Mouse (Mus musculus) G1E (cell line): ENCODE measurements around the gene Nck2. TPM values are rescaled to one million over a fixed set of nuclear protein-coding genes. Genes with fewer than 3 reads are reported as not detected.
A peak's percentile ranks its signal among the peaks of the same experiment; 100 is the strongest.

ENCODE experiments used
- ATAC-seq: 2 replicates; pipeline ENCODE4 v1.8.0; 2016; ENCODE audit warnings: mild to moderate bottlenecking; ENCODE audit not compliant: insufficient number of reproducible peaks, poor library complexity, low FRiP score, severe bottlenecking; ENCODE audit errors: extremely low read depth
- DNase-seq: peaks from one replicate; pipeline ENCODE4 v3.0.0; 2012; ENCODE audit warnings: low spot score
- H3K27me3 ChIP-seq: 2 replicates; pipeline ENCODE4 v1.6.1; 2012; ENCODE audit warnings: mild to moderate bottlenecking, low read length, inconsistent platforms; ENCODE audit not compliant: insufficient read depth
- H3K36me3 ChIP-seq: replicated peaks from 2 replicates; pipeline ENCODE3; 2012; ENCODE audit warnings: mild to moderate bottlenecking, inconsistent platforms
- H3K4me1 ChIP-seq: 2 replicates; pipeline ENCODE4 v1.6.1; 2012; ENCODE audit warnings: low read depth, low read length, inconsistent platforms, mixed read lengths; ENCODE audit not compliant: insufficient read depth
- H3K4me3 ChIP-seq: 2 replicates; pipeline ENCODE4 v1.5.1; 2012; ENCODE audit warnings: low read depth, mild to moderate bottlenecking, inconsistent platforms, low read length, moderate library complexity, mixed read lengths
- H3K9me3 ChIP-seq: replicated peaks from 2 replicates; pipeline ENCODE4 v1.6.1; 2012; ENCODE audit warnings: inconsistent platforms
- CTCF ChIP-seq: IDR thresholded peaks from 2 replicates; pipeline ENCODE4 v1.5.1; 2012; ENCODE audit warnings: low read depth, low read length, inconsistent platforms, mixed read lengths
- GATA1 ChIP-seq: IDR thresholded peaks from 2 replicates; pipeline ENCODE4 v1.6.1; 2012; ENCODE audit warnings: borderline replicate concordance, low read length, inconsistent platforms, mixed read lengths
- GATA2 ChIP-seq: IDR thresholded peaks from 2 replicates; pipeline ENCODE4 v1.6.1; 2012; ENCODE audit warnings: low read depth, low read length, inconsistent platforms, borderline replicate concordance
- POLR2AphosphoS5 ChIP-seq: IDR thresholded peaks from 2 replicates; pipeline ENCODE4 v1.6.1; 2012; ENCODE audit warnings: low read depth, low read length, inconsistent platforms; ENCODE audit not compliant: insufficient replicate concordance
- TAL1 ChIP-seq: conservative IDR thresholded peaks from 2 replicates; pipeline ENCODE4 v1.6.1; 2012; ENCODE audit warnings: low read depth, low read length, inconsistent platforms, mixed read lengths
- polyA plus RNA-seq: library from polyadenylated mRNA; stranded (reverse); fragments of >175 nt; gene quantifications from 2 replicates; pipeline ENCODE4 v1.2.3, GENCODE M21; 2012
- total RNA-seq, 2 experiments: library from RNA; stranded (forward) in 1 of 2; stranded (reverse) in 1 of 2; fragments of 200-1000 nt in 1 of 2; fragments of >200 nt in 1 of 2; fragmentation: Nextera tagmentation in 1 of 2; gene quantifications; 2 replicates each; pipeline ENCODE4 v1.2.3; 2014 to 2017

Nck2 gene
- 40.1 and 45.3 TPM in 2 replicates for total RNA-seq (2014; fragmentation: Nextera tagmentation)
- total RNA-seq (2017) = 97.0 and 101 TPM in 2 replicates
- polyA plus RNA-seq = 54.4 and 54.7 TPM in 2 replicates

- H3K27me3 ChIP-seq = no peaks in the 10 kb centered on the region
- H3K4me3 ChIP-seq = peak within 1 kb of the TSS; percentile 93
- H3K9me3 ChIP-seq = no peaks in the 10 kb centered on the region
- DNase-seq (no peak), ATAC-seq (no peak)
- H3K36me3 ChIP-seq = peaks cover 18% of the 10 kb centered on the region
- TF ChIP-seq TAL1 (no peak), GATA2 (no peak), GATA1 (no peak), CTCF (no peak), POLR2AphosphoS5 (no peak)
- H3K4me1 ChIP-seq = peaks cover 50% of the 10 kb centered on the region
Measured at GRCm38 (mm10) chr1:43444531-43444930, at the start of gene Nck2. Gene Nck2, plus strand, starts transcription at chr1:43444579.

- H3K4me3 ChIP-seq = no peak overlapping the region
- no peak for DNase-seq
- no peaks in the 10 kb centered on the region for H3K36me3 ChIP-seq
- no peaks in the 10 kb centered on the region for H3K9me3 ChIP-seq
- TF ChIP-seq CTCF = no peak
- TF ChIP-seq POLR2AphosphoS5 = no peak
- no peak for TF ChIP-seq GATA2
- TF ChIP-seq TAL1 = no peak
- no peak for TF ChIP-seq GATA1
- ATAC-seq = no peak
- H3K4me1 ChIP-seq = peaks cover 15% of the 10 kb centered on the region
- no peaks in the 10 kb centered on the region for H3K27me3 ChIP-seq
Measured at GRCm38 (mm10) chr1:43395040-43395439, 49.3 kb upstream of the Nck2 start.

GRCm38 (mm10) chr1:43395799-43396198, 48.6 kb upstream of the Nck2 start:
- Histone ChIP-seq H3K9me3 (no peaks in the 10 kb centered on the region), H3K36me3 (no peaks in the 10 kb centered on the region), H3K27me3 (no peaks in the 10 kb centered on the region), H3K4me1 (peaks cover 23% of the 10 kb centered on the region), H3K4me3 (no peak overlapping the region)
- no peak for TF ChIP-seq GATA1
- no peak for ATAC-seq
- DNase-seq = no peak

GRCm38 (mm10) chr1:43396522-43396921, 47.9 kb upstream of the Nck2 start:
- H3K36me3 ChIP-seq = no peaks in the 10 kb centered on the region
- TF ChIP-seq TAL1 (no peak), POLR2AphosphoS5 (no peak), GATA2 (no peak), CTCF (no peak), GATA1 (no peak)
- no peaks in the 10 kb centered on the region for H3K27me3 ChIP-seq
- ATAC-seq (no peak), DNase-seq (no peak)
- no peak overlapping the region for H3K4me3 ChIP-seq
- H3K9me3 ChIP-seq = no peaks in the 10 kb centered on the region
- H3K4me1 ChIP-seq = peaks cover 30% of the 10 kb centered on the region

GRCm38 (mm10) chr1:43397096-43397495, 47.3 kb upstream of the Nck2 start:
- TF ChIP-seq GATA2 = no peak
- TF ChIP-seq TAL1 = no peak
- TF ChIP-seq GATA1 = no peak
- no peak for TF ChIP-seq POLR2AphosphoS5
- no peak for TF ChIP-seq CTCF
- Histone ChIP-seq H3K9me3 (no peaks in the 10 kb centered on the region), H3K4me1 (peaks cover 33% of the 10 kb centered on the region), H3K36me3 (no peaks in the 10 kb centered on the region), H3K27me3 (no peaks in the 10 kb centered on the region), H3K4me3 (no peak overlapping the region)
- ATAC-seq = no peak
- no peak for DNase-seq

- H3K36me3 ChIP-seq = no peaks in the 10 kb centered on the region
- ATAC-seq = peak; percentile 52
- H3K27me3 ChIP-seq = no peaks in the 10 kb centered on the region
- peaks cover 33% of the 10 kb centered on the region for H3K4me1 ChIP-seq
- no peak for DNase-seq
- no peaks in the 10 kb centered on the region for H3K9me3 ChIP-seq
- TF ChIP-seq CTCF = no peak
- no peak for TF ChIP-seq GATA1
- TF ChIP-seq GATA2 = no peak
- TF ChIP-seq POLR2AphosphoS5 = no peak
- no peak for TF ChIP-seq TAL1
- no peak overlapping the region; the same call in 1 of the 2 replicates for H3K4me3 ChIP-seq
Measured at GRCm38 (mm10) chr1:43398738-43399601, 45.4 kb upstream of the Nck2 start.
